Mouse (Mus musculus) cerebellum, postnatal 4 days (tissue): ENCODE measurements around the gene Tex47.

Experiments
- DNase-seq, 2 experiments: peaks; one replicate each; pipeline ENCODE4 v3.0.0; 2022; ENCODE audit warnings: low spot score in 2 of 2, mixed read lengths in 1 of 2

Tex47 gene

GRCm38 (mm10) chr5:7303819-7304218 lies at the start of gene Tex47:
Gene Tex47, plus strand, starts transcription at chr5:7304119.
- DNase-seq: no peak

- no peak for DNase-seq
Observed at GRCm38 (mm10) chr5:7276659-7277455, 27.1 kb upstream of the Tex47 start.

GRCm38 (mm10) chr5:7284336-7284735 lies 19.6 kb upstream of the Tex47 start:
- DNase-seq: no peak

GRCm38 (mm10) chr5:7302969-7303368 lies 950 bp upstream of the Tex47 start:
- no peak for DNase-seq

GRCm38 (mm10) chr5:7325594-7325993 lies 21.7 kb downstream of the Tex47 start:
- DNase-seq: no peak

GRCm38 (mm10) chr5:7344145-7345010 lies 40.5 kb downstream of the Tex47 start, which contains the start of gene Zfp804b:
Gene Zfp804b, minus strand, starts transcription at chr5:7344756.
- DNase-seq: peak; percentile 35 to 47

- DNase-seq: no peak
Observed at GRCm38 (mm10) chr5:7345011-7345389, 41.1 kb downstream of the Tex47 start.
